Mouse (Mus musculus): Measurements from ENCODE around the gene Zfp429.

DNA sequence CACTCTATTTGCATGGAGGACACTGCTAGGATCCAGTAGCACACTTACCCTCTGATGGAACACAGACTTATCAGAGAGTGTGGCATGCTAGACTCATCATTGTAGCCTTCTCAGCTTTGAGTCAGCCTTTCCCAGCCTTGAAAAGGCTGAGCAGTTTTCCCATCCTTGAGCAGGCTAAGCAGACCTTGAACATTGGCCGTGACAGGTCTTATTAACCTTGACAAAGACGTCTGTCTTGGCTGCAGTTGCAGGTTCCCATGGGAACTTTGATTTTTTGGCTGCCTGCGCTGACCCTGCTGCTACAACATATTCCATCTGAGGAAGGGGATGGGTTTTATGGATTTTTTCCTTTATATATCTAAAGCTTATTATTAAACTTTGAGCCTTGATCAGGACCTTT, 28.5 kb upstream of the Zfp429 start:
- no peak for TF ChIP-seq POLR2A (IDR thresholded peaks at IDR 0.05; ENCODE audit: low read depth, low read length)
- TF ChIP-seq CTCF (IDR thresholded peaks at IDR 0.05; ENCODE audit: extremely low read depth, insufficient read length, insufficient replicate concordance, low read depth, low read length): no peak
